Mouse (Mus musculus): Measurements from ENCODE around the gene Hist1h4k. TPM values are rescaled to one million over a fixed set of nuclear protein-coding genes. Genes with fewer than 3 reads are reported as not detected.
"Not testable (repeated sequence)": the region's sequence is repeated elsewhere in the genome, so short reads cannot be mapped to it uniquely, and the experiment has no call there.

Gene Hist1h4k
- total RNA-seq (2014; fragmentation: Nextera tagmentation) (143 and 341 TPM in 2 replicates), total RNA-seq (2017) (2,272 and 2,398 TPM in 2 replicates)

DNA sequence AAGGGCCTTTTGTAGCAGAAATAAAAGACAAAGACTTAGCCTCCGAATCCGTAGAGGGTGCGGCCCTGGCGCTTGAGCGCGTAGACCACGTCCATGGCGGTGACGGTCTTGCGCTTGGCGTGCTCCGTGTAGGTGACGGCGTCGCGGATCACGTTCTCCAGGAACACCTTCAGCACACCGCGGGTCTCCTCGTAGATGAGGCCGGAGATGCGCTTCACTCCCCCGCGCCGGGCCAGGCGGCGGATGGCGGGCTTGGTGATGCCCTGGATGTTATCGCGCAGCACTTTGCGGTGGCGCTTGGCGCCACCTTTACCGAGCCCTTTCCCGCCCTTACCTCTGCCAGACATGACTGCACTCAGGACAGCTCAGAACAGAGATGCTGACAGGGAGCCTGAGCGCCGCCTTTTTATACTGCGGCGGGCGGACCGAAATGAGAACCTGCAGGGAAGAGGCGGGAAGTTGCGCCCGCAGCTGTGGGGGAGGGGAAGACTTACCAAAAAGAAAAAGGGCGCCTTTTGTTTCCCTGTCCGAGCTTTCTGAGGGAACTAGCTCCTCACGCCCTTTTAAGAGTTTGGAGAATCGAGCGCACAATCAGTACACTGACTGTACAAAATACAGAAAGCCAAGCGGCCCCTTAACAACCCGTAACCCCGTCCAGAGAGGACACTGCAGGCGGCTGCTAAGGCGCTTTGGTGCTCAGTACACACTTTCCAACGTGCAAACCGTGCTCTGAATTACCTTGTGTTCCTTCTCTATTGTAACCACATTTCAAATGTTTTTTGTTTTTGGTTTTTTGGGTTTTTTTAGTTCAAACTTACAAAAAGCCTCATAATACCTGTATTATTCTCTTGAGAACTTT lies at the start of gene Hist1h4k:
TSS of gene Hist1h4k (minus strand) at position 347 of the 859 bp plus-strand sequence.
- ATAC-seq (replicated peaks; ENCODE audit: poor library complexity, severe bottlenecking) = peak; percentile 62

DNA sequence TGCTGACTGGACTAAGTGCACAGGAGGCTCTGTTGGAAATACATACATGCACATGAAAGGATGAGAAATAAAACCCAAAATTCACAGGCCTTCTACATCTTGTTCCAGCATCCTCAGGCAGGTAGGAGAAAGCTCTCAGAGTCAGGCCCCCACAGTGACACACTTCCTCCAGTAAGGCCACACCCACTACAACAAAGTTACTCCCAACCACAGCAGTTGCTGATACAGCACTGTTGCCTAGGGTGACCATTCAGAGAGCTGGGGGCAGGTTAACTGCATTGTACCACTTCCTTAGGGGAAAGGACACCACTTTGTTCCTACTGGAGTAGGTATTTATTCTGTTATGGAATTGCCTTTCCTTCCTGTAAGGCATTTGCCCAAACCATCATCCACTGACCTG lies 46.9 kb upstream of the Hist1h4k start:
- ATAC-seq (replicated peaks; ENCODE audit: poor library complexity, severe bottlenecking) = peak; percentile 94

DNA sequence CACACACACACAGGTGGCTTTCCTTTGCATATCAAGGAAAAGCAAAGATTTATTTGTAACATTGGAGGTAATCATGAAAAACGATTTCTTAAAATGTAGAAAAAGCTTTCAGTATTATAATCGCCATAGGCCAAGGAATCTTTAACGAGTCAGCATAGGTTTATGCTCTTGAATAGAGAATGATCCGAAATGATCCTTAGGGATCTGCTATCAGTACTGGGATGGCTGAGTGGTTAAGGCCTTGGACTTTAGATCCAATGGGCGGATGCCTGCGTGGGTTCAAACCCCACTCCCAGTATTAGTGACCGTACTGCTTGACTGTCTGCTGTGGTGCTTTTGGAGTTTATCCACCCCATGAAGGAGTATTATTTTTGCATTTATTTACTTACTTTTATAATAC lies 45.3 kb upstream of the Hist1h4k start:
- ATAC-seq (replicated peaks; ENCODE audit: poor library complexity, severe bottlenecking) = no peak

DNA sequence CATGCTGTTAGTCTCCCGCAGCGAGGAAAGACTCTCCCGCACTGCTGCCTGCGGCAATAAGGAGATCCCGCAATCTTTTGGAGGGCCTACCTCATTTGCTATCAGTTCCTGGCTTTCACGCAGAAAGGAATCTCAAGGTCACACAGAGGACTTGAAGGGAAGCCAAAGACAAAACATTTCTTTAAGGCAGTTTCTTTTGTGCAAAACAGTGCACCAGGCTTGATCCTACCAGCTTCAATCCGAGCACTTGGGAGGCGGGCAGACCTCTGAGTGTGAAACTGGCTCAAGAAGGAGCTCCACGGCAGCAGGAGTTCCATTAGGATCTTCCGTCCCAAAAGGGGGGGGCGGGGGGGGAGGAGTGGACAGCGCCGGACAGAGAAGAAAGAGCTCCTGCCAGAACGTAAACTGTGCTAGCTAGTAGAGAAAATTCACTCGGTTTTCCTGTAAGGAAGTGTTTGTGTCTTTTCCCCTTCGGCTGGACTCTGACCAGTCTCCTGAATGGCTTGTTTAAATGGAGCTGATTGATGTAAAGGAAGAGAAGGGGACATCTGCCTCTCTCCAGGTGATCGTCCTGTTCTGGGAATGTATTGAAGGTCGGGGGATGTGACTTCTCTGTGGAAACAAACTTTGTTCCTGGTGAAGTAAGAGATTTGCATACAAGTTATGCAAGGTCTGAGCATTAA lies 40.4 kb upstream of the Hist1h4k start:
- no peak for ATAC-seq (replicated peaks; ENCODE audit: poor library complexity, severe bottlenecking)

DNA sequence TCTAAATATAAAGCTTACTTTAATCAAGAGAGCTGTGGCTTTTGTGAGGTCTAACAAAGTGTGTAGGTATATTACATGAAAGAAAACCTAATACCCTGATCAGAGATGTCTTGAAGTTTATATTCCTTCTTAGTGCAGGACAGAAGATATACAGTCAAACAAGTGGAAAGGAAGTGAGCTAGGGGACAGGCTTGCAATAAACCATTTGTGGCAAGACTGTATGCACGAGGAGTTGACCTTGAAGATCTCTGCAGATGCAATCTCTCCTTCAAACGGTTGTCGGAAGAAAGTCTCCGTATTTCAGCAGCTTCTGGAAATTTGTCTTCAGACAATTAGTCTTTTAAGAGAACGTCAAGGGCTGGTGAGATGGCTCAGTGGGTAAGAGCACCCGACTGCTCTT lies 39.6 kb upstream of the Hist1h4k start:
- ATAC-seq (replicated peaks; ENCODE audit: poor library complexity, severe bottlenecking) = no peak

DNA sequence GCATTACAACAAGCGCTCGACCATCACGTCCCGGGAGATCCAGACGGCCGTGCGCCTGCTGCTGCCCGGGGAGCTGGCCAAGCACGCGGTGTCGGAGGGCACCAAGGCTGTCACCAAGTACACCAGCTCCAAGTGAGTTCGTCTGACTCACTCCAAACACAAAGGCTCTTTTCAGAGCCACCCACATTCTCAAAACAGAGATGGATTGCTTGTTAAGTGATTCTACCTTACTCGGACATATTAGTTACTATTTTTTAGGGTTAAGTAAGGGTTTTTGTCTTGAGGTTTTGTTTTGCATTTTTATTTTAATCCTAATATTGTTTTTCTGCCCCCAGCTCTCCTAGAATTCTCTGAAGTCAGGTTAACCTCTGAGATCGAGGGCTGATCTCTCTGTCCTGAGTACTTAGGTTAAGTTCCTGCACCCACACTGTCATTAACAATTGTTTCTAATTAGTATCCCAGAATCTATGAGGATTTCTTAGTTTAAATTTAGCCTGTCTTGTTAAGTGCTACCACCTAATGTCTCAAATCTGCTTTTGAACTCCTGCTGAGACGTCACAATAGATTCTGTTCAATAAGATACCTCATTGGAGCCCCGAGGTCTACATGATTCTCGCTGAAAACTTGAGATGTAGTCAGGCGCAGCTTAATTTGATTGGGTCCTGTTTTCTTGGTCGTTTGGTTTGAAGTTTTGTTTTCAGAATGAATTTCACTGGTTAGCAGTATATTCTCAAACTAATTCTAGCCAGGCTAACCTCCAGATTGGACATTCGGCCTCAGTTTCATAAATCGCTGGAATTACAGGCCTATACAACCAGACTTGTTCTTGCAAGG lies 37.7 kb upstream of the Hist1h4k start:
- ATAC-seq (replicated peaks; ENCODE audit: poor library complexity, severe bottlenecking) = no peak

DNA sequence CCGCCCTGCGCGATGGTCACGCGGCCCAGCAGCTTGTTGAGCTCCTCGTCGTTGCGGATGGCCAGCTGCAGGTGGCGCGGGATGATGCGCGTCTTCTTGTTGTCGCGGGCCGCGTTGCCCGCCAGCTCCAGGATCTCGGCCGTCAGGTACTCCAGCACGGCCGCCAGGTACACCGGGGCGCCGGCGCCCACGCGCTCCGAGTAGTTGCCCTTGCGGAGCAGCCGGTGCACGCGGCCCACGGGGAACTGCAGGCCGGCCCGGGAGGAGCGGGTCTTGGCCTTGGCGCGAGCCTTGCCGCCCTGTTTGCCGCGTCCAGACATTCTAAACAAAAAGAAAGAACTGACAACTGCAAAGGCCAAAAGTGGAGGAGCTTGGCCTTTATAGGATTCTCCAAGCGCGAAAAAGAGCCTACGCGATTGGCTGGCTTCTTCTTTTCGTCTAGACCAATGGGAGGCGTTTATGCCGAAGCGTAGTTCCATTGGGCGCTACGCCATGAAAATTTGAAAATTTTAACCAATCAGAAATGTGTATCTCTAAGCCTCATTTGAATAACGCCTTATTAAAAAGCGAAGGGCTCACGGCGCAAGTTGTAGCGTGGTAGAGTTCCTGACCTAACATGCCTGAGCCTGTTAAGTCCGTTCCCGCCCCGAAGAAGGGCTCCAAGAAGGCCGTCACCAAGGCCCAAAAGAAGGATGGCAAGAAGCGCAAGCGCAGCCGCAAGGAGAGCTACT lies 36.8 kb upstream of the Hist1h4k start, which contains the start of the genes Hist1h2an and Hist1h2bp:
TSS of gene Hist1h2an (minus strand) at position 320 of the 731 bp plus-strand sequence.
TSS of gene Hist1h2bp (plus strand) at position 563 of the 731 bp plus-strand sequence.
- ATAC-seq (replicated peaks; ENCODE audit: poor library complexity, severe bottlenecking) = peak; percentile 82

DNA sequence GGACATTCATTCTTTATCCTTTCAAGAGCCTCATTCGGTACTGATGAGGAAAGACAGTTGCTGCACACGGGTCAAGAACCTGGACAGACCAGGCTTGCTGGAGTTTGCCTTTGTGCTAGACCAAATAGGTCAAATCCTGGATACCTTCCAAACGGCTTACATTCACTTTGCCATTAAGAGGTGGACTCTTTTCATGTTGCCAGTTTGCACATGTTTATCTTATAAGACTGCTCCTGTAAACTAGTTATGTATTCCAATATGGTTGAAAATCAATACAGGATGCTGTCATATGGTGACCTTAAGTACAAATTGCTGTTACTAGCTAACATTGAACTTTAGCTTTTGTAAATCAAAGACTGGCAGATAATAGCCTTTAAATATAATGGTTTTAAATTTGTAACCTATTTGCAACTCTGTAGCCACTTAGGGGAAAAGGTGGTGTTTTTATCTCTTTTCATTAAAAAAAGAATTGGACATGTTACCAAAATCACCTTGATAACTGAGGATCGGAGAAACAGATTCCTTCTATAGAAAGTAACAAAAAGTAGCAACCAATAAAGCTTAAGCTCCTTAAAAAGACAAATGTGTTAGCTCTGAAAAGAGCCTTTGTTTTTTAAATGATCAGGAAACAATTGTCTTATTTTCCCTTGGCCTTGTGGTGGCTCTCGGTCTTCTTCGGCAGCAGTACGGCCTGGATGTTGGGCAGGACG lies 36.0 kb upstream of the Hist1h4k start:
- no peak for ATAC-seq (replicated peaks; ENCODE audit: poor library complexity, severe bottlenecking)

DNA sequence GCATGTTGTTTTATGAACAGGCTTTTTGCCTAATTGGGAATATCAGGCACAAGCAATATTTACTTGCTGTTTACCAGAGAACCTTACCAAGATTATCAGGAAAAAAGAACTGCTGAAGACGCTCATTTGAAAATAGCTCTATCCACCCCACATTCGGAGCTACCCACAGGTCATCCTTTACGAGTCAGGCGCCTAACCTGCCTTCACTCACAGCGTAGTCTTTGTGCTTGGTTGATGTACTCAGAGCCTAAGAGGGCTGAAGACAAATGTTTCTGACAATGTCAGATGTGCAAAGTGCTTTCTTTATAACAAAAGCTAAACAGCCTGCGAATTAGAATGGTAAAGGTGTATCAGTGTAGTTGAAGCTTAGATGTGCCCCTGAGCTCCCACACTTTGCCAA lies 34.0 kb upstream of the Hist1h4k start:
- ATAC-seq (replicated peaks; ENCODE audit: poor library complexity, severe bottlenecking) = no peak

DNA sequence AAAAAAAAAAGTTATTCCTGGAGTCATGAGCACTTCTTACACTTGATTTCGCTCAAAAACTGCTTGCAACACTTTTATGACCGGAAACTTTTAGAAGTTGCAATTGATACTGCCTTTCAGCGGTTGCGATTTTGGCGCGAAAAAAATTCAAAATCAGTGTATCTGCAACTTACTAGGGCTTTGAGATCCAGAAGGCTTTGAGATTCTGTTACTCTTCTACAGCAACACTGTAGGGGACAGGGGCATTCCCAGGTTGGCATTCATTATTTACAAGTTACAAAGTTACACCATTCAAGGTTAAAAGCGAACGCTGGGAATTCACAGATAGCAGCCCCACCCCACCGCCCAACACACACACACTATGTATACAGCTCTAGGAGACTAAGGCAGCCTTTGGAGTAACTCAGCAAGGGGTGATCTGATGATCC lies 33.4 kb upstream of the Hist1h4k start:
- ATAC-seq (replicated peaks; ENCODE audit: poor library complexity, severe bottlenecking) = no peak

DNA sequence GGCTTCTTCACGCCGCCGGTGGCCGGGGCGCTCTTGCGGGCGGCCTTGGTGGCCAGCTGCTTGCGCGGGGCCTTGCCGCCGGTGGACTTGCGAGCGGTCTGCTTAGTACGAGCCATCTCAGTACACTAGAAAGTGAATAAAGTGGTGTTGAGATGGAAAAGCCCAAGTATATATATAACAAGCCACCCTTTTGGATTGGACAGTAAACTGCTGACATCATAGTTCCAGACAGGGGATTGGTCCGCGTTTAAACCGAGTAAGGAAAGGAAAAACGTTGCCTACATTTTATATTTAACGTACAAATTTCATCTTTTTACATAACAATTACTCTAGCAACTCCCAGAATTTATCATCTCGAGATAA lies 32.9 kb upstream of the Hist1h4k start, which contains the start of gene Hist1h3i:
TSS of gene Hist1h3i (minus strand) at position 116 of the 363 bp plus-strand sequence.
- ATAC-seq (replicated peaks; ENCODE audit: poor library complexity, severe bottlenecking) = peak; percentile 45

DNA sequence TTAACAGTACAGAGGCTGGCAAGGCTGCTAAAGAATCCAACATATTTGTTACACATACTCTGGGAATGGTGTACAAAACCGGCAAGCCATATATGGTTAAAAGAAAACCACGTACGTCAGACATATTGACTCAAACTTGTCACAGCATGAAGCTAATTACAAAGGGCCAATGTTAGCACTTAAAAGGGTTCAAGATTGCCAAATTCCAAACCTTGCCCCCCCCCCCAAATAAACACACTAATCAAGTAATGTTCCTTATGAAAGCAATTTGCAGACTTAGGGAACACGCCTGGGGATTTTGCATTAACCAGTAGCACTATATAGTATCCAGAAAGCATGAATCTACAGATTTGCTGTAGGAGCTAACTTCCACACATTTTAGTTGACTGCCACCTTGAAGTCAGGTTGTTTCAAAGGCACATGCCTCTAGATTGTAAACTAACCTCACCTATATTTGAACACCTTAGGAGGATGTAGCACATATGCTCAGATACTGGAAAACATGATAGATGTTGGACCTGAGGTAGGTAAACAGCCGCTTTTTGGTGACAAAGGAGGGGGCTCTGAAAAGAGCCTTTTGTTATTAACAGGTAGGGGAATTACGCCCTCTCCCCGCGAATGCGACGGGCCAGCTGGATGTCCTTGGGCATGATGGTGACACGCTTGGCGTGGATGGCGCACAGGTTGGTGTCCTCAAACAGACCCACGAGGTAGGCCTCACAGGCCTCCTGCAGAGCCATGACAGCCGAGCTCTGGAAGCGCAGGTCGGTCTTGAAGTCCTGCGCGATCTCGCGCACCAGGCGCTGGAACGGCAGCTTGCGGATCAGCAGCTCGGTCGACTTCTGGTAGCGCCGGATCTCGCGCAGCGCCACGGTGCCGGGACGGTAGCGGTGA lies 32.3 kb upstream of the Hist1h4k start:
- ATAC-seq (replicated peaks; ENCODE audit: poor library complexity, severe bottlenecking) = not testable (repeated sequence)

DNA sequence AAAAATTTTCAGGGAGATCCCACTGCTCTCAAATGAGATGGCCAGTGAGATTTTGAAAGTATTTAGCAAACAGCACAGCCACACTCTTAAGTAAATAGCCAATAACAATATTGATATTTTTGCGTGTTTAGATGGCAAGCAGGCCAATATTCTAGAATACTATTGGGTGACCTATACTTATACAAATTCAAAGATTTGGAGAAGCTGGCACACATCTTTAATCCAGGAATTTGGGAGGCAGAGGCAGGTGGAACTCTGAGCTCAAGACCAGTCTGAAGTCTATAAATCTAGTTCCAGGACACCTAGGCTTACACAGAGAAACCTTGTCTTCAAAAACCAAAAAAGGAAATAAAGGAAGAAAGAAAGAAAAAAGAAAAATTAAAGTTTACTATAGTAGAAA lies 31.3 kb upstream of the Hist1h4k start:
- ATAC-seq (replicated peaks; ENCODE audit: poor library complexity, severe bottlenecking) = no peak

DNA sequence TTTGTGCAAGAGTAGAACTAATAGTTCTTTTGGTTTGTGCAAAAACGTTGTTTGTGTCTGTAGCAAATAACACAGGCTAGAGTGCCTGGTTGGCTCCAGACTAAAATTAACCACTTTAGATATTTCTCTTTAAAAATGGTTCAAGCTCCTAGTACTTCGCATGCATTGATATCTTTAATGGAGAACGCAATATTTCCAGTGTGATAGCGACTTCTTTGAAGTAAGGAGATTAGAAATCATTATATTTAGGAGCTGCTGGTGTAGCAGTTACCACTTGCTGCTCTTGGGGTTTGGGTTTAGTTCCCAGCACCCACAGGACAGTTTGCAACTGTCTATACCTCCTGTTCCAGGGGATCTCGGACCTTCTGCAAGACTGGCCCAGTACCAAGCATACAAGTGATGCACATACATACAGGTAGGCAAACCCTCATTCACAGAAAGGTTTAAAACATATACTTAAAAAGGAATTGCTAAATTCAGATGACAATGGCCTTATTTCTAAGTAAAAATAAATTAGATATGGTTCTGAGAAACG lies 30.8 kb upstream of the Hist1h4k start:
- ATAC-seq (replicated peaks; ENCODE audit: poor library complexity, severe bottlenecking) = no peak

DNA sequence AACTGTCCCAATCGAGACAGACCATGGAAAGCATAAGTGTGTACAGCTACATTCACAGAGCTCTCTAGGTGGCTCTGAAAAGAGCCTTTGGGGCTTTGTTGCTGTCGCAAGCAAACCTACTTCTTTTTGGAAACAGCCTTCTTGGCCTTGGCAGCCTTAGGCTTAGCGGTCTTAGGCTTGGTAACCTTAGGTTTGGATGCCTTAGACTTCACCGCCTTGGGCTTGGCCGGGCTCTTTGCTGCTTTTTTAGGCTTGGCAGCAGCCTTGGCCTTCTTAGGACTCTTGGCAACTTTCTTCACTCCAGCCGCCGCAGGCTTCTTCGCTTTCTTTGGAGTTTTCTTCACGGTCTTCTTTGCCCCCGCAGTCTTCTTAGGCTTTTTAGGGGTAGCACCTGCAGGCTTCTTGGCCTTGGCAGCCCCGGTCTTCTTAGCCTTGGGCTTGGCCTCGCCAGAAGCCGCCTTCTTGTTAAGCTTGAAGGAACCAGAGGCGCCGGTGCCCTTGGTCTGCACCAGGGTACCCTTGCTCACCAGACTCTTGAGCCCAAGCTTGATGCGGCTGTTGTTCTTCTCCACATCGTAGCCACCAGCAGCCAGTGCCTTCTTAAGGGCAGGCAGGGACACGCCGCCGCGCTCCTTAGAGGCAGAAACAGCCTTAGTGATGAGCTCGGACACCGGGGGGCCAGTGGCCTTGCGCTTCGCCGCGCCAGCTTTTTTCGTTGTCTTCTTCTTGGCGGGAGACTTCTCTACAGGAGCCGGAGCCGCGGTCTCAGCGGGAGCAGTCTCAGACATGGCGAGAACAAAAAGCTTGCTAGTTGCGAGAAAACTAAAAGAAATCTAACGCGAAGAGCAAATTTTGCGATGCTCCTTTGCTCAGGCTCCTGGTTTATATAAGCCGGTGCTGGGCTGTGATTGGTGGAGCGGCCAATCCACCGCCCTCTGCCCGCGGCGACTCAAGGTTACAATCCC lies 29.7 kb upstream of the Hist1h4k start, which contains the start of gene Hist1h1b:
TSS of gene Hist1h1b (minus strand) at position 859 of the 965 bp plus-strand sequence.
- ATAC-seq (replicated peaks; ENCODE audit: poor library complexity, severe bottlenecking) = peak; percentile 51
